Mouse (Mus musculus): ENCODE measurements around the gene Atp5d. TPM values are rescaled to one million over a fixed set of nuclear protein-coding genes. Genes with fewer than 3 reads are reported as not detected.

The Atp5d gene
- total and polyA plus RNA-seq, 3 experiments = 1,015 to 1,938 (median 1,150) TPM

GRCm38 (mm10) chr10:80175536-80176269, 37.3 kb downstream of the Atp5d start:
- no peak overlapping the region for H3K4me3 ChIP-seq
- no peak overlapping the region for H3K9ac ChIP-seq (ENCODE audit: low read depth, low read length)
- peak in 1 of 2 experiments; percentile 35 for DNase-seq
- WGBS = 30% methylated on average over 4 of the region's 4 CpGs
- peaks cover 3% of the 10 kb centered on the region; the same call in 1 of the 2 replicates for H3K4me1 ChIP-seq (ENCODE audit: control insufficient read depth, insufficient read depth, low read length)
- intact Hi-C loops (cut with DNase I) = loop anchor here (1.0 to 10.0 kb wide), 5 partner anchors 52 to 197 kb away; partner anchors contain the start of genes 2310011J03Rik, Adamtsl5, Mum1 and Pcsk4
- H3K27me3 ChIP-seq (ENCODE audit: control insufficient read depth, insufficient read depth, low read length) = no peaks in the 10 kb centered on the region
- no peaks in the 10 kb centered on the region; the same call in 1 of the 2 replicates for H3K36me3 ChIP-seq (ENCODE audit: control insufficient read depth, insufficient read depth, low read length)
- TF ChIP-seq CTCF (IDR thresholded peaks at IDR 0.05) (peak; percentile 93), EP300 (IDR thresholded peaks at IDR 0.05; ENCODE audit: insufficient read depth, low read depth, low read length) (no peak), POLR2A (IDR thresholded peaks at IDR 0.05; ENCODE audit: insufficient read depth, low read depth, low read length) (no peak)
- no peak overlapping the region for H3K27ac ChIP-seq
- H3K79me2 ChIP-seq (replicated peaks; ENCODE audit: control insufficient read depth, insufficient read depth, low read length) = peaks cover 3% of the 10 kb centered on the region

GRCm38 (mm10) chr10:80176270-80176834, 37.9 kb downstream of the Atp5d start:
- 84% methylated on average over 5 of the region's 5 CpGs for WGBS
- H3K36me3 ChIP-seq (ENCODE audit: control insufficient read depth, insufficient read depth, low read length) = no peaks in the 10 kb centered on the region; the same call in 1 of the 2 replicates
- DNase-seq = no peak
- H3K27me3 ChIP-seq (ENCODE audit: control insufficient read depth, insufficient read depth, low read length) = no peaks in the 10 kb centered on the region
- H3K4me1 ChIP-seq (ENCODE audit: control insufficient read depth, insufficient read depth, low read length) = peaks cover 3% of the 10 kb centered on the region; the same call in 1 of the 2 replicates
- H3K9ac ChIP-seq (ENCODE audit: low read depth, low read length) = no peak overlapping the region
- TF ChIP-seq CTCF (IDR thresholded peaks at IDR 0.05) (no peak), POLR2A (IDR thresholded peaks at IDR 0.05; ENCODE audit: insufficient read depth, low read depth, low read length) (no peak), EP300 (IDR thresholded peaks at IDR 0.05; ENCODE audit: insufficient read depth, low read depth, low read length) (no peak)
- H3K79me2 ChIP-seq (replicated peaks; ENCODE audit: control insufficient read depth, insufficient read depth, low read length) = peaks cover 1% of the 10 kb centered on the region; the same call in 1 of the 2 replicates
- no peak overlapping the region for H3K4me3 ChIP-seq
- intact Hi-C loops (cut with DNase I) = loop anchor here (1.0 to 10.0 kb wide), 4 partner anchors 51 to 196 kb away; partner anchors contain the start of genes 2310011J03Rik, Adamtsl5, Mum1 and Pcsk4
- no peak overlapping the region for H3K27ac ChIP-seq

GRCm38 (mm10) chr10:80177441-80178279, 39.2 kb downstream of the Atp5d start:
- no peaks in the 10 kb centered on the region for H3K79me2 ChIP-seq (replicated peaks; ENCODE audit: control insufficient read depth, insufficient read depth, low read length)
- no peaks in the 10 kb centered on the region for H3K36me3 ChIP-seq (ENCODE audit: control insufficient read depth, insufficient read depth, low read length)
- no peak overlapping the region for H3K9ac ChIP-seq (ENCODE audit: low read depth, low read length)
- no peaks in the 10 kb centered on the region for H3K27me3 ChIP-seq (ENCODE audit: control insufficient read depth, insufficient read depth, low read length)
- no peak overlapping the region for H3K27ac ChIP-seq
- no peak for DNase-seq
- 82% methylated on average over 7 of the region's 7 CpGs for WGBS
- H3K4me3 ChIP-seq = no peak overlapping the region
- peaks cover 1% of the 10 kb centered on the region; the same call in 1 of the 2 replicates for H3K4me1 ChIP-seq (ENCODE audit: control insufficient read depth, insufficient read depth, low read length)
- intact Hi-C loops (cut with DNase I) = loop anchor here (5.0 to 10.0 kb wide), 3 partner anchors 50 to 195 kb away; partner anchors contain the start of genes 2310011J03Rik, Mum1, Pcsk4 and Reep6
- TF ChIP-seq EP300 (IDR thresholded peaks at IDR 0.05; ENCODE audit: insufficient read depth, low read depth, low read length) (no peak), CTCF (IDR thresholded peaks at IDR 0.05) (no peak)

GRCm38 (mm10) chr10:80179068-80180051, 40.9 kb downstream of the Atp5d start, which contains the start of gene Efna2:
Gene Efna2, plus strand, starts transcription at chr10:80179482.
- H3K27me3 ChIP-seq (ENCODE audit: control insufficient read depth, insufficient read depth, low read length) = no peaks in the 10 kb centered on the region
- peak within 1 kb of the TSS; percentile 70 for H3K9ac ChIP-seq (ENCODE audit: low read depth, low read length)
- peak; percentile 68 to 73 for DNase-seq
- intact Hi-C loops (cut with DNase I) = loop anchor here (5.0 to 10.0 kb wide), 3 partner anchors 48 to 193 kb away; partner anchors contain the start of genes 2310011J03Rik, Mum1, Pcsk4 and Reep6
- H3K4me1 ChIP-seq (ENCODE audit: control insufficient read depth, insufficient read depth, low read length) = no peaks in the 10 kb centered on the region
- TF ChIP-seq EP300 (IDR thresholded peaks at IDR 0.05; ENCODE audit: insufficient read depth, low read depth, low read length) = no peak
- no peak for TF ChIP-seq POLR2A (IDR thresholded peaks at IDR 0.05; ENCODE audit: insufficient read depth, low read depth, low read length)
- no peak for TF ChIP-seq CTCF (IDR thresholded peaks at IDR 0.05)
- no peaks in the 10 kb centered on the region for H3K79me2 ChIP-seq (replicated peaks; ENCODE audit: control insufficient read depth, insufficient read depth, low read length)
- H3K4me3 ChIP-seq = peak within 1 kb of the TSS; percentile 58
- WGBS = 10% methylated on average over 94 of the region's 106 CpGs
- H3K36me3 ChIP-seq (ENCODE audit: control insufficient read depth, insufficient read depth, low read length) = no peaks in the 10 kb centered on the region
- peak within 1 kb of the TSS; percentile 40; the same call in 1 of the 2 replicates for H3K27ac ChIP-seq

GRCm38 (mm10) chr10:80180288-80180687, 41.9 kb downstream of the Atp5d start:
- Histone ChIP-seq H3K9ac (ENCODE audit: low read depth, low read length) (no peak overlapping the region), H3K27me3 (ENCODE audit: control insufficient read depth, insufficient read depth, low read length) (no peaks in the 10 kb centered on the region), H3K4me1 (ENCODE audit: control insufficient read depth, insufficient read depth, low read length) (no peaks in the 10 kb centered on the region), H3K27ac (no peak overlapping the region), H3K79me2 (replicated peaks; ENCODE audit: control insufficient read depth, insufficient read depth, low read length) (no peaks in the 10 kb centered on the region), H3K4me3 (no peak overlapping the region), H3K36me3 (ENCODE audit: control insufficient read depth, insufficient read depth, low read length) (no peaks in the 10 kb centered on the region)
- 64% methylated on average over 6 of the region's 6 CpGs for WGBS
- no peak for TF ChIP-seq CTCF (IDR thresholded peaks at IDR 0.05)
- no peak for TF ChIP-seq POLR2A (IDR thresholded peaks at IDR 0.05; ENCODE audit: insufficient read depth, low read depth, low read length)
- no peak for TF ChIP-seq EP300 (IDR thresholded peaks at IDR 0.05; ENCODE audit: insufficient read depth, low read depth, low read length)
- DNase-seq = no peak
- intact Hi-C loops (cut with DNase I) = no loop called here
